In the genomic region with DNA sequence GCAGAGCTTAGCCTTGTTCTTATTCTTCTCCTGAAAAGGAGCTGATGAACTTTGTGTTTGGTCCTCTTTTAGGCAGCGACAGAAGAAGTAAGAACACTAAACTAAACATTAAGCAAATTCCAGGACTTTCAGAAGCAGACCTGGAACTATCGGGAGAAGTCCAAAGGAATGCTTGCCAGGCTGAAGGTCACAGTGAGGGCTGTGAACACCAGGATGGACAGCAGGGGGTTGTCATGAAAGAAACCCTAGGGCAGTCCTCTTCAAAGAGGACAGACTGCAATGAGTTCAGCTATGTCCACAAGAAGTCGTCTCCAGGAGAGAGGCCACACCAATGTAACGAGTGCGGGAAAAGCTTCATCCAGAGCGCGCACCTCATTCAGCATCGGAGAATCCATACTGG, we compare ENCODE assay signal across 16 mouse cellular contexts.
"Had no signal": no experiment of that assay in that cellular context is flagged by ENCODE, and none has a peak within 500 bp of the region (broad histone marks: within the 10 kb centered on the region; RNA-seq: fewer than 3 reads in every experiment).

No protein-coding gene starts in this region.

- H3K9me3 ChIP-seq: intestine, embryonic 15.5 days; limb, embryonic 10.5 days; liver, embryonic 13.5 days; lung, embryonic 15.5 days; megakaryocyte, embryonic 14.5 days; midbrain, embryonic 12.5 days; neural tube, embryonic 13.5 days had no signal

- H3K4me1 ChIP-seq: intestine, embryonic 15.5 days; limb, embryonic 10.5 days; liver, embryonic 13.5 days; lung, embryonic 15.5 days; megakaryocyte, embryonic 14.5 days; midbrain, embryonic 12.5 days; neural tube, embryonic 13.5 days had no signal

- H3K9ac ChIP-seq: intestine, embryonic 15.5 days; liver, embryonic 13.5 days; liver, postnatal 0 days; lung, embryonic 15.5 days; midbrain, embryonic 12.5 days; neural tube, embryonic 13.5 days had no signal

- H3K27me3 ChIP-seq: intestine, embryonic 15.5 days; liver, embryonic 13.5 days; lung, embryonic 15.5 days; megakaryocyte, embryonic 14.5 days; midbrain, embryonic 12.5 days; neural tube, embryonic 13.5 days had no signal

- DNase-seq: liver, embryonic 13.5 days; liver, postnatal 0 days; lung, postnatal 14 days; retina, postnatal 1 day; right cerebral cortex, postnatal 4 days; spleen, adult 18-20 months; thymus, adult 18-20 months; thymus, postnatal 14 days had no signal

- H3K27ac ChIP-seq: intestine, embryonic 15.5 days; left cerebral cortex, adult 2 months; limb, embryonic 10.5 days; liver, embryonic 13.5 days; lung, embryonic 15.5 days; macrophage; midbrain, embryonic 12.5 days; neural tube, embryonic 13.5 days had no signal

- H3K4me3 ChIP-seq: intestine, embryonic 15.5 days; left cerebral cortex, adult 2 months; limb, embryonic 10.5 days; liver, embryonic 13.5 days; lung, embryonic 15.5 days; megakaryocyte, embryonic 14.5 days; midbrain, embryonic 12.5 days; neural tube, embryonic 13.5 days had no signal
